Mouse (Mus musculus) embryonic fibroblast, embryonic 13.5 days (primary cell): Measurements from ENCODE around the gene Gak.

ENCODE experiments used
- CTCF ChIP-seq: IDR thresholded peaks from 2 replicates; pipeline ENCODE4 v1.5.1; 2011; ENCODE audit warnings: mild to moderate bottlenecking, control low read depth, low read length, moderate library complexity, borderline replicate concordance; ENCODE audit not compliant: insufficient read depth
- POLR2A ChIP-seq: IDR thresholded peaks from 2 replicates; pipeline ENCODE4 v1.6.1; 2011; ENCODE audit warnings: low read depth, mild to moderate bottlenecking, control low read depth, low read length, moderate library complexity

GRCm38 (mm10) chr5:108522597-108522996 is 107.0 kb downstream of the Gak start:
- TF ChIP-seq CTCF (no peak), POLR2A (no peak)
